Mouse (Mus musculus) c-Kit-negative CD71-positive TER-119-positive erythroid progenitor cells, embryonic 14.5 days (primary cell): ENCODE measurements around the gene Optc.

Source experiments
- DNase-seq: peaks from one replicate; pipeline ENCODE4 v3.0.0-alpha.2; 2013; ENCODE audit warnings: low read depth, low spot score

The Optc gene

GRCm38 (mm10) chr1:133882283-133883217, 25.2 kb downstream of the Optc start:
- DNase-seq: no peak

- no peak for DNase-seq
Measured at GRCm38 (mm10) chr1:133881813-133882212, 26.0 kb downstream of the Optc start.

DNA sequence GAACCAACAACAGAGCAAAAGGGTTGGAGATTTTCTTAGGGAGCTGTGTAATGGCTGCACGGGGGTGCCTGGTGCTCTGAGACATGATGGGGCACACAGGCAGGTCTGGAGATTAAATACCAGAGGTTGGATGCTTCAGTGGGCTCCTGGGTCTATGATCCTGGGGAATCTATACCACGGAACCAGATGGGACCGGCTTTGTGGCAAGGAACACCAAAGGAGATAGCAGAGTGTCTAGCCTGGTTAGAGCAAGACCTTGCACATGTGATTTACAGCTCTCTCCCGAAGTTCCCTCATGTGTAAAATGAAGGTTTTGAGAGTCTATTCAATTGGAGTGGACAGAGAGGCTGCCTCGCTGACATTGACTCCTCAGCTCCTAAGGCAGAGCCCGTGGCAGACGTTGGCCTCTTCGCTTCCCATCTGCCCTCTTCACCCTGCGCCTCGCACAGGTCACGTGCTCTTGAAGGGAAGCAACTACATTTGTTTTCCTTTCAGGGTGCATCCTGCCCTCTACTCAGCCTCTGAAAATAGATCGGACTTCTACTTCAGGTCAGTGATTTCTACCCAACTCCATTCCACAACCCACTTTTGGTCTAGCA, 28.9 kb downstream of the Optc start:
- no peak for DNase-seq

- DNase-seq: no peak
Measured at GRCm38 (mm10) chr1:133876936-133877335, 30.9 kb downstream of the Optc start.

- DNase-seq: no peak
Measured at GRCm38 (mm10) chr1:133873086-133873813, 34.5 kb downstream of the Optc start.

DNA sequence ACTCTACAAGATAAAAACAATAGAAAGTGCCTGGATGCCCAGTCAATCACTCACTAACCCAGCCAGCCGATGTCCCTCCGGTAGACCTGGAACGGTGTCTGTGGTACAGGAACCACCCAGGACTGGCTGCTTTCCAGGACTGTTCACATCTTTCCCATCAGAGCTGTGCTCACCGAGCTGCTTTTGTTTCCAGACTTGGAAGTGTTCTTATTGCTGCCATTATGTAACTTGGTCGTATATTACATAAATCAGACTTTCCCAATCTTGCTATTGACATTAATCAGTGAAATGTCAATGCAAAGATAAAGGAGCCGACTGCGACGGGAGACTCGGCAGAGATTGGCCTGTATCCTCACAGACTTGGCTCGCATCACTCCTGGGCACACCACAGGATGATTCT, 36.6 kb downstream of the Optc start:
- no peak for DNase-seq

DNA sequence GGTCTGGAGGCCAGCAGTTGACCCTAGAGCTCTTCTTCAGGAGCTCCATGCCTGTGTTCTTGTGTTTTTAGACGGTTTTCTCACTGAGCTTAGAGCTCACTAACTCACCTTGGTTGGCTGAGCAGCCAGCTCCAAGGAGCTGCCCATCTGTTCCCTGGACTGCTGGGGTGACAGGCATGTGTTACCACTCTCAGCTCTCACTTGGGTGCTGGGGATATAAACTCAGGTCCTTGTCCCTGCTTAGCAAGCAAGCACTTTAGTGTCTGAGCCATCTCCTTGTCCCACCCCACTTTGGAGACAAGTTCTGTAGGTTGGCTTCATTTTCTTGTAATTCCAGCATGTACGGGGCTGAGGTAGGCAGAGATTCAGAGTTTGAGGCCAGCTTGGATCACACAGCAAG, 38.6 kb downstream of the Optc start:
- DNase-seq: no peak

DNA sequence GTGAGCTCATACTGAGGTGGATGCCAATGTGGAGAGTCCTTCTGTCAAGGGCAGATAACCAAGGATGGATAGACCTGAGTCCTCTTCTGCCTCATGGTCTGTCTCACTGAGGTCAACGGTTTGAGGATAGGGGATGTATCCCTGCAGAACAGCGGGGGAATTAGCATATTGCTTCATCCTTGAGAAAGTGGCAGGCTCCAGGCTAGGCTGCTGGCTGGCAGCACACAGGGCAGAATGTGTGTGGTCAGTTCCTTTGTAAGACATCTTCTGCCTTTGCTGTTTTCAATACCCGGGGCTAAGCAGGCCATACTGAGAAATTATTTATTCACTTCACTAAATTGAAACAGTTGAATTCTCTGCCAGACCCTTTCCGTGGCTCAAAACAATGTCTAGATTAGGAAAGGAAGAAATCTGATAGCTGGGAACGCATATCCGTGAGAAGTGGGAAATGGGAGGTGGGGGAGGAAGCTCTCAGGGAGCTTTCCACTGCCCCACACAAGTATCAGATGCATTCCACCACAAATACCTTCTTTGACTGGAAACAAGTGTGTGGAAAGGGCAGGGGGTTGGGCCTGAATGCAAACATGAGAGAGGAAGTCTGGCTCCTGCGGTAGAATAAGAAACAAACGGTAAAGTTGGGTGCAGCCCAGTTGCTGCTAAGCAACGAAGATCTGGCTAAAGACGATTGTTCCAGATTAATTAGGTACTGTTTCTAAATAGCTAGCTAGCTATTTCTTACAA, 44.4 kb downstream of the Optc start:
- no peak for DNase-seq

- no peak for DNase-seq
Measured at GRCm38 (mm10) chr1:133861028-133861427, 46.8 kb downstream of the Optc start.

- no peak for DNase-seq
Measured at GRCm38 (mm10) chr1:133859821-133860711, 47.7 kb downstream of the Optc start.

- DNase-seq: no peak
Measured at GRCm38 (mm10) chr1:133859257-133859656, 48.5 kb downstream of the Optc start.

- no peak for DNase-seq
Measured at GRCm38 (mm10) chr1:133857781-133858180, 50.0 kb downstream of the Optc start.

DNA sequence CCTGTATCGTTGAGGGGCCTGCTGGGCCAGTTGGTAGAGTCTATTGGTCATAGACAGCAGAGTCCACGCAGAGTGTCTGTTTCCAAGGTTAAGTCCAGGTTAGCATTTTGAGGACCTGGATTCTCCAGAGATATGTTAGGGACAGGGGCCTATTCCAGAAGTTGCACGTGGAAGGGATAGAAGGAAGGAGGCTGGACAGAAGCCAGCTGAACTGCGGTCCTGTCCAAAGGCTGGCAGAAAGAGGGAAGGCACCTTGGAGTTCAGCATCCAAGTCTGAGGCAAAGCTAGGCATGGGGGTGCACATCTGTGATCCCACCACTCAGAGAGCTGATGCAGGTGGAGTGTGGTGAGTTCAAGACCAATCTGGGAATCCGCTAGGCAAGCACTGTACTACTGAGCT, 50.6 kb downstream of the Optc start:
- DNase-seq: no peak

GRCm38 (mm10) chr1:133856655-133857054, 51.1 kb downstream of the Optc start:
- no peak for DNase-seq

GRCm38 (mm10) chr1:133856133-133856541, 51.7 kb downstream of the Optc start:
- DNase-seq: no peak

- no peak for DNase-seq
Measured at GRCm38 (mm10) chr1:133855274-133856017, 52.4 kb downstream of the Optc start.

DNA sequence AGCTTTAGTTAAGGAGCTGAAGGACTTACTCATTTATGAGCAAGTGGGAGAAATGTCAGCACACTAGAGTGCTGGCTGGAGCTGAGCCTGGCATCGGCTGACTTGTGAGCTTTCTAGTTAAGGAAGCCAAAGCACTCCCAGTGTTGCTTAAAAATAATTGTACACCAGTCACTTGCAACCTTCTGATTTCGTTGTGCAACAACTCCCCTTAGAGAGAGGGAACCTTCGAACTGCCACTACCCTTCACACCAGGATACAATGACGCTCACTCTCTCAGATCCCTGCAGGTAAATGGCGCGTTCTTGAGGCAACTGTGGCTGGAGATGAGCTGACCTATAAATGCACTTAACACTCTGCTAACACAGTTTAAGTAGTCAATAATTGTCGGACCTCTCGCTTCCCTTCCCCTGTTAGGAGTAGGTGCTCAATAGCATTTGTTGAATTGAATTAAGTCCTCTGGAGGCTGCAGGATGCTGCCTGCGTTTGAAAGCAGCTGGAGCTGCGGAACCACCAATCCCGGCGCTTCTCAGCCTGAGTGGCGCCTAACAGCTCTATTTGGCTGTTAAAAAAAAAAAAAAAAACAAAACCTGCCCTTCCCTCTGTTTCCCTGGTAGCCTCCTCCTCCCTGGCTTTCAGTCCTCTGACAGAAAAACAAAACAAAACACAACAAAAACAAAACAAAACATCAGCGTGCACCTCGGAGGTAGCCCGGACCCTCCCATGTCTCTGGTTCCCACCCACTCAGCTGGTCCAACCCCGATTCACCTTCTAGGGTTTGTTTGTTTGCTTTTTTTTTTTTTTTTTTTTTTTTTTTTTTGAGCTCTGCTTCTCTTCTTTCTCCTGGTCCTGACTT, 53.2 kb downstream of the Optc start:
- DNase-seq: no peak
